Mouse (Mus musculus): ENCODE results near the gene Rad51b. TPM values are rescaled to one million over a fixed set of nuclear protein-coding genes. Genes with fewer than 3 reads are reported as not detected.

Gene Rad51b
- total RNA-seq, 2 experiments from 2014 or later, result 0.47 to 0.69 TPM

- no peak for DNase-seq (ENCODE audit: low spot score in 2 of 2)
These were observed 228.1 kb downstream of the Rad51b start for GRCm38 (mm10) chr12:79524941-79525871.

- DNase-seq (ENCODE audit: low spot score in 2 of 2), result no peak
These were observed 228.8 kb downstream of the Rad51b start for GRCm38 (mm10) chr12:79525872-79526271.

GRCm38 (mm10) chr12:79527222-79527621, 230.1 kb downstream of the Rad51b start:
- DNase-seq (ENCODE audit: low spot score in 2 of 2), result no peak

- no peak for DNase-seq (ENCODE audit: low spot score in 2 of 2)
These were observed 233.3 kb downstream of the Rad51b start for GRCm38 (mm10) chr12:79530275-79530902.

DNA sequence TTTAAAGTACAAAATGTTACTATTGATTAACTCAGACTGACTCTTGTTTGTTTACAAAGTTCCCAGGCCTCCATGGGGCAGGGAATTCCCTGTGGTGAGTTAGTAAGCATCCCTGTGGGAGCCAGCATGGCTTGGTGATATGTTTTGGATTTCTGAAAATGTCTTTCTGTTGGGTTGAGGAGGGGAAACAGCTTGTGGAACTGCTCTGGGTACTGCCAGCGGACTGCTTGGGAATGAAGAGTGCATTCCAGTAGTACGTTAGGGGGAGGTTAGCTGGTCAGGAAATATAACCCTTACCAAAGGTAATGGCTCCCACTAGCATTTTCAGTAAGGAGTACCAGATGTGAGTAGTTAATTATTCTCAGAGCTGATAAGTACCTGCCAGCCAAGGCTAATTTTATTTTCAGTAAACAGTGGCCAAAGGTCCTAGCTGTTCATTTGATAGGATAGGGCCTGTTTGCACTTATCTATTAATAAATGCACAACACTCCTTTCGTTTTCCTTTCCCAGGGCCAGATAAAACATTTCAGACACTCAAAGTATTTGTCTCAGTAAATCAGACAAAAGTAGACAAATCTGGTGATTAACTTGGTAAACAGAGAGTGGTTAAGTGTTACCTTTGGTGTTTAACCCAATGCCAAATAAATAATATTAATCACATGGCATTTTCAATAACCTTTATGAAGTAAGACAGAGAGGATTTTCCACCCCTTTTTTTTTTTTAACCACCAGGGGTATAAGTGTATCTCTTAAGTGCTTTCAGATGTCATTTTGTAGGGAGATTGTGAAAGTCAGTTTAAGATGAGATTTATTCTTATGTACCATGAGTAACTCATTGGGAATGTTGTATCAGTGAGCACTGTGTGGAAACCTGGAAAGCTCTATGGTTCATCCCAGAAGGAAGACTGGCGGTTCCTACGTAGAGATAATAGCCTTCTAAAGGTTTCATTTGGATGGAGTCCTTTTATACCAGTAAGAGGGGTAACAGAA, 235.0 kb downstream of the Rad51b start:
- DNase-seq (ENCODE audit: low spot score in 2 of 2), result no peak

DNA sequence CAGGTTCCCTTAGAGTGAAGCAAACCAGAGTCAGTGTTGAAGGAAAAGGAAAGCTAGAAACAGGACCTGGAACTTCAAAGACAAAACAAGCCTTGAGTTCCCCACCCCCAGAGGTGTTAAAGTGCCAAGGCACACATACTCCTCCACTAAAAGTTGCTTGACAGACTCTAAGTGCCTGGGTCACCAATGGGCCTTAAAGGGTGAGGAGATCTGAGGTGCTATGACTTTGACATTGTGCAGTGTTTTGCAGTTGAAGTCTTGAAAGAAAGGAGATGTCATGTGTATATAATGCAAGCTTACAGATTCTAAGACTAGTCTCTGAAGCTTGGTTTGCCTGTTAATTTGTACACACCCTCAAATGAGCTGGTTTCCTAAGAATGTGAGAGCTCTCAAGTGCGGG, 237.7 kb downstream of the Rad51b start:
- DNase-seq (ENCODE audit: low spot score in 2 of 2), result no peak

DNA sequence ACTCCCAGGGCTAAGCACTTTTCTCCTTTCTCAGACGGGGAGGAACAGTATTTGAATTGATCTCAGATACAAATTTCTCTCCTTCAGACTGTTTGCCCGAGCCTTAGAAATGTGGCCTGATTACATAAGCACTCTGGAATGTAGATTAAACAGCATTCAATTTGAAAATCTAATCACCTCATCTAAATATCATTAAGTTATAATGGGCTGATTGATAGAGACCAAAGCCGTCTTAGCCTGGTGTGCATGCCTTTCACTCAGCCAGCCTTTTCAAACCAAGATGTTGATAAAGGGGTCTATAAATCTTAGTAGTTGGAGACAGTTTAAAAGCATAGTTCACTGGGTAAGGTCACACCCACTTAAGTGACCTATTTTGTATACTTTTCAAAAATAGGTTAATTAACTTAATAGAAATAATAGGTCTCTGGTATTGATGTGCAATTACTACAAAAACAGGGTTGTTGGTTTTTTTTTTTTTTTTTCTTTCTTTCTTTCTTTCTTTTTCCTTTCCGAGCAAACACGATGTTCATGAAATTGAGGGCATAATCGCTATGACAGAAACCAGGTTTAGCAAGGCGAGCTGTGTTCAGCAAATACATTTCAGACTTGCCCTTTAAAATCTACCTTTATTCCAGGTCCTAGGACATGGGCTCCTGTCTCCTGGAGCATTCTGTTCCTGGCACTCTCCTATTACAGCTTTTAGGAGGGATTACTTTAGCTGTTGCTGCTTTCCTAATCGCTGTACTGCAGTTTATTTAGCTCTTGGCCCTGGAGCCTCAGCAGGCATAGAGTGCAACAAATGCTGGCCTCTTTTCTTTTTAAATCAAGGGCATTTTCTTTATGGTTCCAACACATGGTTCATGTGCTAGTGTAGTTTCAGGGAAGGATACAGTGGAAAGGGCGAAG, 238.7 kb downstream of the Rad51b start:
- DNase-seq (ENCODE audit: low spot score in 2 of 2), result no peak

- DNase-seq (ENCODE audit: low spot score in 2 of 2), result no peak
These were observed 243.1 kb downstream of the Rad51b start for GRCm38 (mm10) chr12:79540176-79540575.

DNA sequence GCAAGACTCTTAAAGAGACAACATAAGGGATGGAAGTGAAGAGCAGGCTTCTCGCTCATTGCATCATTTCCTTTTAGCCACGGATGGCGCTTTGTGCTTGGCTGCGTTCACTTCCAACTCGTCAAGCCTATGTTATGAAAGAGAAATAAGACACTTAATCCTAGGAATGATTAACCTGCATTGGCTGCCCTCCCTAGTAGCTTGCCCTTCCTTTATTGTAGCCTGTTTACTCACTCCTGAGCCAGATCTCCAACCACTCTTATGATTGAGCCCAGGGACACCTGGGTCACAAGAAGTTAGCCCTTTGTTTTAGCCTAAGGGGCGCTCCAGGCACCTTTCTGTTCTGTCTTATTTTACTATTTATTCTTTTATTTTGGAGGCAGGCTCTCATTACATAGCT, 244.5 kb downstream of the Rad51b start:
- no peak for DNase-seq (ENCODE audit: low spot score in 2 of 2)

GRCm38 (mm10) chr12:79545063-79545462, 248.0 kb downstream of the Rad51b start:
- DNase-seq (ENCODE audit: low spot score in 2 of 2), result no peak

DNA sequence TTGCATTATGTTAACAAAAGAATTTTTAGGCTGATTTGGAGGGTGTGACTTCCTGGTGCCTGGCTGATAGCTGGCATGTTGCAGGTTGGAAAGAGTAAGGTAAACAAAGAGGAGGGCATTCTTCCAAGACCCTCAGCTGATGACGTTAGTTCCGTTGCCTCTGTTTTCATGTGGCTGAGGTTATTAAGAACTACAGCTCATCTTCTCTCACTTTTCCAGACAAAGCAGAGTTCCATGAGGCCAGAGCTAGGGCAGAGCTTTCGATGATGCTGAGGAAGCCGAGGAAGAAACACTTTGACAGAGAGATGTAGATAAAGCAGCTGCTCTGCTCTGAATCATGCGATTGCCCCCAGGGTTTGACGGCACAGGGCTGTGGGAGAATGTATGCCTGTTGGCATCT, 250.5 kb downstream of the Rad51b start:
- no peak for DNase-seq (ENCODE audit: low spot score in 2 of 2)

DNA sequence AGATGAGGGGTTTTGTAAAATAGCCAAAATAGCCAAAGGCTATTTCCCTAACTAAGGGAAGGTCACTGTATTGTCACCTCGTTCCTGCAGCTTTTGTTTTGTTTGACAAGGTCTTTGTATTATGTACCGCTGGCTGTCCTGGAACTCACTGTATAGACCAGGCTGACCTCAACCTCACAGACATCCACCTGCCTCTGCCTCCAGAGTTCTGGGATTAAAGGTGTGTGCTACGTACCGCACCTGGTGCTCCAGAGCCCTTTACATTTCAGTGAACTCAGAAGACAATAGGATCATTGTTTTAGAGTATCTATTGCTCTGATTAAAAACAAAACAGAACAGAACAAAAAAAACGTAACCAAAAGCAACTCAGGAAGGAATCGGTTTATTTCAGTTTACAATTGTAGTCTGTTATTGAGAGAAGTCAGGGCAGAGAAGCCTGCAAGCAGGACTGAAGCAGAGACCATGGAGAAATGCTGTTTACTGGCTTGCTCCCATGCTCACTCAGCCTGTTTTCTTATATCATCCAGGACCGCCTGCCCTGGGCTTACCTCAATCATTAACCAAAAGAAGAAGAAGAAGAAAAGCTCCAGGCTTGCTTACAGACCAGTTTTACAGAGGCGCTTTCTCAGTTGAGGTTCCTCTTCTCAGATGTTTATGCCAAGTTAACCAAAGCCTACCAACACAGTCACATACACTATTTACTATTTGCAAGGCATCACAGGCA, 251.7 kb downstream of the Rad51b start:
- DNase-seq (ENCODE audit: low spot score in 2 of 2), result no peak

DNA sequence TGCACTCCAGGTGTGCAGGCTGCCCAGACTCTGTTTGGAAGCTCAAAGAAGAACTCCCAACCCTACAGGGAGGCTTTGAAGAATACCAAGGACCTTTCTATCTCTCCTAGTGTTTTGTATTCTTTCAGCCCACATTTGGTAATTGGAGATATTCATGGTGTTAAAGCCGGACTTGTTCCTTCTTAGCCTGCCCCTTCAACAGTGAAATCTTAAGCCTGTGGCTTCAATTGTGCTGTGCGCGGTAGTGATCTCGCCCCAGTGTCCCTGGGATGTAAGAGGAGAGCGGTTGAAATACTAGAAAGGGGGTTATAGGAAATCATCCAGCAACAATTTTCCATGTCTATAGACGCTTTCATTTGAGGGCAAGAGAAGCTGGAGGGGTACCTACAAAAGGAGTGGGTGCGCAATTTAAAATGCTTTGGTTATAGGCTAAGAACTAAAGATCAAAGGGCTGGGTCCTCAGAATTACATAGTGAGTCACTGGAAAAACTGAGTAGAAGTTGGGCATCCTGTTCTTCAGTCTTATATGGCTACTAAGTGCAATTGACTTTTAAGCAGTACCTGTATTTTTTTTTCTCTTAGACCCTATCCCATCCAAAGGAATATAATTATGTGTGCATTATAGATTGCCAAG, 253.1 kb downstream of the Rad51b start:
- DNase-seq (ENCODE audit: low spot score in 2 of 2), result no peak

- DNase-seq (ENCODE audit: low spot score in 2 of 2), result no peak
These were observed 254.2 kb downstream of the Rad51b start for GRCm38 (mm10) chr12:79551274-79551673.

GRCm38 (mm10) chr12:79553056-79553455, 256.0 kb downstream of the Rad51b start:
- DNase-seq (ENCODE audit: low spot score in 2 of 2), result no peak

GRCm38 (mm10) chr12:79557904-79558303, 260.8 kb downstream of the Rad51b start:
- no peak for DNase-seq (ENCODE audit: low spot score in 2 of 2)

DNA sequence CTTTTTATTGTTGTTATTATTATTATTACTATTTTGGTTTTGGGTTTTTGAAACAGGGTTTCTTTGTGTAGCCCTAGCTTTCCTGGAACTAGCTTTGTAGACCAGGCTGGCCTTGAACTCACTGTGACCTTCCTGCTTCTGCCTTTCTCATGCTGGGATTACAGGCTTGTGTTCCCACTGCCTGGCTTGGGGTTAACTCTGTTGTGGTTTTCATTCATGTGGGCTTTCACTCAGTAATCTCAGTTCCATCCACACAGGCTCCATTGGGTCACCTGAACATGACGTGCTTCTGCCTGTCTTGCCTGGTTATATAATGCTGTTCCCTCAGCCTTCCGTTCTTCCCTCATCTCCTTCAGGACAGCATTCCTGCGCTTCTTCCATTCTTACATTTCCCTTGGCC, 261.6 kb downstream of the Rad51b start:
- DNase-seq (ENCODE audit: low spot score in 2 of 2), result no peak

- DNase-seq (ENCODE audit: low spot score in 2 of 2), result no peak
These were observed 262.4 kb downstream of the Rad51b start for GRCm38 (mm10) chr12:79559410-79560015.
